Mouse (Mus musculus) mesoderm, embryonic 11.5 days (tissue): Measurements from ENCODE around the gene Zmynd15.
"Not testable (repeated sequence)": the region's sequence is repeated elsewhere in the genome, so short reads cannot be mapped to it uniquely, and the experiment has no call there.

Source experiments
- DNase-seq: peaks from one replicate; pipeline ENCODE4 v3.0.0-alpha.2; 2012; ENCODE audit warnings: low read depth, low spot score

The Zmynd15 gene

GRCm38 (mm10) chr11:70458688-70459600 is at the start of gene Zmynd15:
Gene Zmynd15 (plus strand): TSS chr11:70459433.
- DNase-seq: no peak

DNA sequence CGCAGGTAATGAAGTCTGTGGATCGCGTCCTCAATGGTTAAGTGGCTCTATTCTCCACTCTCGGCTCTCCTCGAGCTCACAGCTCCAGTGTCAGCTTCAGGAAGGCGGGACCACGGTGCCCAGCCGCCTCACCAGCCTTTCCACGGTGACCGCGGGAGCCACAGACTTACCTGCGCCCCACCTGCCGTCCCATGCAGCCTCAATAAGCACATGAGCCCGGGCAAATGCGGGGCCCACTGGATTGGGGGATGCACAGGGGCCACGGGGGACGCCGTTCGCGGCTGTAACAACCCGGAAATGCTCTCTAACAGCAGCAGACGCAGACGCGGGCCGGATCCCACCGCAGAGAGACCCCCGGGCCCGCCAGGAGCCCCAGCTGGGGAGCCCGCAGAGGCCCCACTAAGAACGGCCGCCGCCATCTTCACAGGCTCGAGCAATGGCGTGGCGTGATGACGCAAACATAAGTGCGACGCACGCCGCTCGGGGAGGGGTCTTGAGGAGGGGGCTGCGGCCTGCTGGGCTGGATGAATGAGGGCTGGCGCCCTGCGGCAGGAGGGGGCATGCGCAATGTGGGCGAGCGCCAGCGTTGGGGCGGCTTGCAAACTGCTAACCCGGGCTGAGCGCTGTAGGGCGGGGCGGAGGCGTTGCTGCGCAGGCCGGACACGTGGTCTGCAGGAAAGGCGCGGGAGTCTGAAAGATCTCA is 49.5 kb upstream of the Zmynd15 start, which contains the start of gene Pelp1:
Gene Pelp1, minus strand, starts transcription at position 438 of the 703 bp plus-strand sequence.
- peak; percentile 98 for DNase-seq

DNA sequence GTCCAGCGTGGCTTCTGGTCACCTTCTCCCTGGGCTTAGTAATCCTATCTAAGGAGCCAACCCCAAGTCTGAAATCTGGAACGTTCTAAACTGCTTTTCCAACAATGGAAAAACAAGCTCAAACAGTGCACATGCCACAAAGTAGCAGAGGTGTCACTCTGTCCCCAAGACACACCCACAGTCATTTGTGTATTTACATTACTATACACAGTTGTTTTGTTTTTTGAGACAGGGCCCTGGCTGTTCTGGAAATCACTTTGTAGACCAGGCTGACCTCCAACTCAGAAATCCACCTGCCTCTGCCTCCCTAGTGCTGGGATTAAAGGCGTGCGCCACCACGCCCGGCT is 49.0 kb upstream of the Zmynd15 start:
- DNase-seq: no peak

- no peak for DNase-seq
These were observed 46.6 kb upstream of the Zmynd15 start for GRCm38 (mm10) chr11:70412591-70412990.

- peak; percentile 85 for DNase-seq
These were observed 45.3 kb upstream of the Zmynd15 start for GRCm38 (mm10) chr11:70413961-70414360.

DNA sequence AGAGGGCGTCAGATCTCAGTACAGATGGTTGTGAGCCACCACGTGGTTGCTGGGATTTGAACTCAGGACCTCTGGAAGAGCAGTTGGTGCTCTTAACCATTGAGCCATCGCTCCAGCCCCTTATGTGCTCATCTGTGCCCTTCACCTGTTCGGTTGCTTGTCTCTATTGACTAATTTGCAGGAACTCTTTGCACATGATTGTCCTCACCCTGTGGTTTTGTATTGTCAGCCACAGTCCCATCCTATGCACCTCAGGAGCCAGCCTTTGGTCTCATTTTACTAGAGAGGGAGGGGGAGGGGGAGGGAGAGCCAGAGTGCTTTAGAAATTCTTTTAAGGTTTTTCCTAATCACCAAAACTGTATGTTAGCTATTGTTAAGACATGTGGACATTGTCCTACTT is 41.0 kb upstream of the Zmynd15 start:
- DNase-seq: no peak

DNA sequence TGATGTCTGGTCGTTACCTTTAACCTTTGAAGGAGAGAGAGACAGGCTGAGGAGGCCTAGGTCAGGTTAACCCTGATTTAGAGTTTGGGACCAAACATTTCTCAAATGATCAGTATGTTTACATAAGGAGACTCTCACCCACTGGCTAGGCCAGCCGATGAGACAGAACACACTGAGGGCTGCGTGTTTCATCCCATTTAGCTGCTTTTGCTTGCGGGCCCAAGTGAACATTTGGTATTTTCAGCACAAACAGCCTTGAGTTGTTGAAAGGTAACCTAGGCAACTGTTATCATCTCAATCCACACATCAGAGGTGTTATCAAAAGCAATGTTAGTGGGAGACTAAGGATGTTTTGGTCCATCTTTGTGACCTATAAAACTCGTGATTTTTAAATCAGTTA is 39.7 kb upstream of the Zmynd15 start:
- no peak for DNase-seq

GRCm38 (mm10) chr11:70426598-70426997 is 32.6 kb upstream of the Zmynd15 start:
- not testable (repeated sequence) for DNase-seq

DNA sequence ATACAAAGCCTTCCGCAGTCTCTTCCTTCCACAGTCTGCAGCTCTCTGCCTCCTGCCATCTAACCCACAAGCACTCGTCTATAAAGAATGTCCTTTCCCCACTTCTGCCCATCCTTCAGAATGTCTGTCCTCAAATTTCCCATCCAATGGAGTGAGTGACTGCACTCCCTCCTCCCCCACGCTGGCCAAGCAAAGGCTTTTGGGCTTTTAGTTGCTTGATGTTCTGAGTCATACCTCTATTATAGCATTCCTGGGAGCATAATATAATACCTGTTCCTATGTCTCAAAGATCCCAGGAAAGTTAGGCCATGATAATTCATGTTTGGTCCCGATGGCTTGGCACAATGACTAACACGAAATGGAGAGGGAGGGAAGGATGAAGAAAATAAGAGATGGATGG is 27.7 kb upstream of the Zmynd15 start:
- DNase-seq: no peak

DNA sequence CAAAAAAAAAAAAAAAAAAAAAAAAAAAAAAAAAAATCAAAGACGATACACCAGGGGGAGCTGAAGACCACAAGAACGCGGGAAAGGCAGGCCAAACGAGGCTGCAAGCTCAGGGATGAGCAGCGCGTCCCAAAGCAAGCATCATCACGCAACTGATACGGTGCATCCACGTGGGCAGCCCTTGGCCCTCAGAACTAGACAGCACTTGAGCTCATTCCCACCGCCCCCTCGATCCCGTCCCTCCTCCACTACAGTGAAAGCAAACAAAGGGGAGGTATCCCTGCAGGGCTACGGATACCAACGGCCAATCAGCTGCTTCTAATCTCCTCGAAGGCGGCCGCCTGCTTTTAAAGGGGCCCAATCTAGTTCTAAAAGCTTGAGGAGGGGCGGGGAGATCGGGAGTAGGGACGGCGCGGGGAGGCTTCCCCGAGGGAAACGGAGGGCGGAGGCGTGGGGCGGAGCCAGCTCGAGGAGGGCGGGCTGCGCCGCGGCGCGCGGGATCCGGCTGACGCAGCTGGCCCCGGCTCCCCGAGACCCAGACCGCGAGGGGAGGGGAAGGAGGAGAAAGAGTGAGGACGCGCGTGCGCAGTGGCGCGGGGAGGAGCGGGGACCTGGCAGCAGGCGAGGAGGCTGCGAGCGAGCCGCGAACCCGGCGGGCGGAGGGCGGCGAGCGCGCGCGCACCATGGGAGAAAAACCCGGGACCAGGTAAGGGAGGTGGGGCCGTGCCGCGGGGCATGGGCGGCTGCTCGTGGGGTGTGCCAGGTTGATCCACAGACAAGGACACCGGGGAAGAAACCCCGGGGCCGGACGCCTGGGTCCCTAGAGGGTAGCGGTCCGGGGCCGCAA is 27.0 kb upstream of the Zmynd15 start, which contains the start of gene Arrb2:
Gene Arrb2, plus strand, starts transcription at position 588 of the 847 bp plus-strand sequence.
- peak; percentile 99 for DNase-seq

DNA sequence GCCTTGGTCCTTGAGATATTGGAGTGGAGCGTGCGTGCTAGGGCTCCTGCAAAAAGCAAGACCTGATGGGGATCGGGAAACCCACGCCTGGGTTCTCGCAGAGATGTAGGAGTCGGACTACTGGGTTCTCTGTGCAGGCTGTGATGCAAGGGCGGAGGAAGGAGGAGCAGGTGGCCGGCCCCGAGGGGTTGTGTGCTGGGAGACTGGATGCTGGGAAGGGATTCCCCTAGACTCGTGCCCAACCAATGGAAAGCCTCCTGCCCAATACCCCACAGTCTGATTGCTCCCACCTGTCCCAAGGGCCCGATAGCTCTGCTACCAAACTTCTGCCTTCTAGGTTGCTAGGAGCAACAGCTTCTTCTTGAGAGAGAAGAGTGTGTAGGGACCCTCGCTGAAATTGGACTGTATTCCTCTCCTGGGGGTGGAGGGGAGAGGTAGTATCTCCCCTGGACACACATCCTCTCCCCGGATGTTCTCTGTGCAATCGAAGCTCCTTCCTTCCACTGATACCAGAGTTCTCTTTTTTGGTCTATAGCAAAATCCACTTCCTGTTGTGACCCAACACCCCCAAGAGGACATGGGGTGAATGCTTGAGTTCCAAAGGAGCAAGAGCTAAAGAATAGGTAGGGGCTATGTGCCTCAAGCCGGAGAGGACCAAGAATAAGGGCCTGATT is 26.2 kb upstream of the Zmynd15 start:
- peak; percentile 30 for DNase-seq

GRCm38 (mm10) chr11:70433569-70433943 is 25.7 kb upstream of the Zmynd15 start:
- no peak for DNase-seq

DNA sequence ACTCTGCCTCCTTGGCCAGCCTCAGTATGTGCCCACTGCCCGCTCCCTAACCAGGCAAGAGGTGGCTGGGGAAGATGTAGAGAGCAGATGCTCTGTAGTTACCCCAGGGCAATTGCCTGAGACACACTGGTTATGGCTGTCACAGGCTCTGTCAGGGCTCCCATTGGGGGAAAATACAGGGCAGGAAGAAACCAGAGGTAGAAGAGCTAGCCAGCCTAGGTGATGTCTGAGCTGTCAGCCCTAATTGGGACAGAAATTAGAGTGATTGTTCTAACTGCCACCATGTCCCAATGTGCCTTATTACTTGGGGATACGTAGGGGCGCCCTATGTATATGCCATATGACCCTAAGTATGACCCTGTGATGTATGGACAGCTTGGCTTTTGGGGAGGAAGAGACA is 25.3 kb upstream of the Zmynd15 start:
- no peak for DNase-seq

DNA sequence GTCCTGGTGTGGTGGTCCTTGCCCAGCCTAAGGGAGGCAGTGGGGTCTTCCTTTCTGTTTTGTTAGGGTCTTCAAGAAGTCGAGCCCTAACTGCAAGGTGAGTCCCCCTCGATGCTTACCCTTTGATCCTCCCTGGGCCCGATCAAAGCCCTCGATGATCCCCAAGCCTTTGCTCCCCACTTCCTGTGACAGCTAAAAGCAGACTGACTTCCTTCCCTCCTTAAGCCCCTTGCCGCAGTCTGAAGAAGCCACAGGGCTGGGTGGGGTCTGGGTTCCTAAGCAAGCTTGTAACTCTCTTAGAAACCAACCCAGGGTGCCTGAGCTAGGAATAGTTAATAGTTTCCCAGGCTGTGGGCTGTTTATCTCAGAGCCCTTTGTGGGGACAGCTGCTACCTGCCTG is 23.8 kb upstream of the Zmynd15 start:
- DNase-seq: no peak

- DNase-seq: no peak
These were observed 21.8 kb upstream of the Zmynd15 start for GRCm38 (mm10) chr11:70437426-70437825.

DNA sequence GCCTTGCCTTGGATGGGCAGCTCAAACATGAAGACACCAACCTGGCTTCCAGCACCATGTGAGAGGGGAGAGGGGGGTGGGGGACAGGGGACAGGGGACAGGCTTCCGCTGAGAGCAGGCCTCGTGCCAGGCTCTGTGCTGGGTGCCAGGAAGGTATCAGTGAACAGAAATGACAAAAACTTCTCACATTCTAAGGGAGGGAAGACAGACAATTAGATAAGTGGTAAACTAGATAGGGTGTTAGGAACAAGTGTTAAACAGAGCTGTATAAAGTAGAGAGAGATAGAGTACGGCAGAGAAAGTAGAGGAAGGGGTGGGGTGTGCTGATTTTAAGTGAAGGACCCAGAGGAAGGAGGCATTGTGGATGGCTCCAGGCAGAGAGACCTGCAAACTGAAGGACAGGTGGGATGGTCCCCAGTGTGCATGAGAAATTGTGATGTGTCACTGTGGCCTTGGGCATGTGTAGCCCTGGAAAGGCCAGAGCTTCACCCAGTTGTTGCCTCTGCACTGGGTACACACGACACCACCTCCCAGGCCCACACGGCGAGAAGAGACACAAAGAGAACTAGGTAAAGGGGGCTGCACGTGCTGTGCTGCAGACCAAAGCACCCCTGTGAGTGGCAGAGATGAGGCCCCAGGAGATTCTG is 20.4 kb upstream of the Zmynd15 start:
- no peak for DNase-seq

DNA sequence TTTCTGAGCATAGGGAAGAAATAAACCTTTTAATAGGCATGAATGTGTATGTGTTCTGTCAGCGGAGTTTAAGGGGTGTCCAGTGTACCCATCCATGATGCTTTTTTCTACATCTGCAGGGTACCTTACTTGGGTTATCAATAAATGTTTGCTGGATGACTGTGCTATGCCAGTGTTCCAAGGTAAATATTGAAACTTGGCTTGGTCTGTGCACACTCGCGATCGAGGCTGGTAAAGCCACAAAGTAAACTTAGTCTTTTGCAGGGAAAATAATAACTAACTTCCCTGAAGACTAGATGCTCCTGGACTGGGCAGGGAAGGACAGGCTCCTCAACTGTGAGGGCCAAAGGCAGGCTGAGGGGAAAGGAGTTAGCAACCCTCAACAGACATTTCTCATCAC is 18.6 kb upstream of the Zmynd15 start:
- no peak for DNase-seq

DNA sequence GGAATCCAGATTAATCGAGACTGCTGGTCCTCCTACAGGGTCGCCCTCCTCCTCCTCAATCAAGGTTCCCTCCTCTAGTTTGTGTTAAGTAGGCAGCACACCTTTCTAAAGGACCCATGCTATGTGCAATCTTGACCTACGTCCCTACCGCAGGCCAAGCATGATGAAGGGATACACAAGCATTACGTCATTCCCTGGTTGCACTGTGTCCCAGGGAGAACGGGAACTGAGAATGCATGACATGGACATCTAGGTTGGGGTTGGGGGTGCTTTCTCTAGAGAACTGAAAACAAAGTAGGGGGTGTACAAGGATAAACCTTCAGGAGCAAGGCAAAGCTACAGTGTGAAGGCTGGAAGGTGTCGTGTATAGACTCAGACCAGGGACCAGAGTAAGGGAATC is 17.4 kb upstream of the Zmynd15 start:
- DNase-seq: no peak

DNA sequence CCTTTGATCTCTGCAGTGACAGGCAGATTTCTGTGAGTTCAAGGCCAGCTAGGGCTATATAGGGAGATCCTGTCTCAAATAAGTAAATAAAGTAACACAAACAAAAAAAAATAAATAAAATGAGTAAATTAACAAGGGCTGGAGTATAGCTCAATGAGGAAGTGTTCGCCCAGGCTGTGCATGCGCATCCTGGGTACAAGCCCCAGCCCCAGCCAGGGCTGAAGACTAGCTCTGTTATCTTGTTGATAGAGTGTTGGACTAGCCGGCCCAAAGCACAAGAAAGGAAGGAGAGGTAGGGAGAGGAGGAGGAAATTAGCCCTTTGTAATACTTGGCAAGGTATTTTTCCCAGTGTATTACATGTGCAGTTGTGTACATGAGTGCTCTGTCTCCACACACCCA is 15.3 kb upstream of the Zmynd15 start:
- DNase-seq: no peak

GRCm38 (mm10) chr11:70444667-70445066 is 14.6 kb upstream of the Zmynd15 start:
- DNase-seq: no peak

DNA sequence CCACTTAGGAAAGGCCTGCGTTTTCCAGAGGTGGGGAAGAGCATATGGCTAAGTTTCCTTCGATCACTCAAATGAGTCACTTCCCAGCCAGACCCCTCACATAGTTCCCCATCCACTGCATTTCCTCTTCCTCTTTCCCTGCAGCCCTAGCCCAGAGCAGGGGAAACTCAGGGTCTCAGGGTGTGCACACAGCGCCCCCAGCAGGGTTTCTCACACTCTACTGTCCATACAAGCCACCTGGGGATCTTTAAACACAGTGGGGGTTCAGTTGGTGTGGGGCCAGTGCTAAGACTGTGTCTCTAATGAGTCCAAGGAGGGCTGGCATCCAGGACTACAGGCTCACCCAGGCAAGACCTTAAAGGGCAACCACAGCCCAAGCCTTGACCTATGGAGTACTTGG is 12.5 kb upstream of the Zmynd15 start:
- DNase-seq: no peak
